Mouse (Mus musculus): ENCODE measurements around the gene Phactr1. TPM values are rescaled to one million over a fixed set of nuclear protein-coding genes. Genes with fewer than 3 reads are reported as not detected.

Gene Phactr1
- total and polyA plus RNA-seq, 3 experiments, result not detected

DNA sequence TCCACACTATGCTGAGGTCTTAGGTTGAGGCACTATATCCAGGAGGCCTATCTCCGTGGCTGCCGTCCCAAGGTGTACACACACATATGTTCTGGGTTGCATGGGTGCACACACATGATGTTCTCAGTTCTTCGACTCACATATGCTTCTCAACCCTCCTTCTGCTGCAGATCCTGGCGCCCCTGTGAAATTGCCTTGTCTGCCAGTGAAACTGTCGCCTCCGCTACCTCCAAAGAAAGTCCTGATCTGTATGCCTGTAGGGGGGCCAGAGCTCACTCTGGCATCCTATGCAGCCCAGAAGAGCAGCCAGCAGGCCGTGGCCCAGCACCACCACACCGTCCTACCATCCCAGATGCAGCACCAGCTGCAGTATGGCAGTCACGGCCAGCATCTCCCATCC lies 397.1 kb downstream of the Phactr1 start:
- Histone ChIP-seq H3K27ac (ENCODE audit: control insufficient read depth, low read depth, low read length) (no peak overlapping the region), H3K79me2 (ENCODE audit: control insufficient read depth, insufficient read depth, low read length, poor library complexity) (no peaks in the 10 kb centered on the region), H3K9ac (ENCODE audit: control insufficient read depth, low read depth, low read length, poor library complexity, severe bottlenecking) (no peak overlapping the region), H3K27me3 (ENCODE audit: control insufficient read depth in 1 of 2, insufficient read depth in 2 of 2, low read length in 2 of 2) (no peaks in the 10 kb centered on the region), H3K4me1 (ENCODE audit: control insufficient read depth in 1 of 2, insufficient read depth in 2 of 2, low read length in 2 of 2) (no peaks in the 10 kb centered on the region), H3K4me3 (ENCODE audit: control insufficient read depth in 1 of 2, insufficient read depth in 1 of 2, low read depth in 2 of 2, low read length in 2 of 2) (no peak overlapping the region), H3K9me3 (replicated peaks; ENCODE audit: insufficient read depth, low read length) (no peaks in the 10 kb centered on the region), H3K36me3 (ENCODE audit: control insufficient read depth in 1 of 2, insufficient read depth in 2 of 2, low read length in 2 of 2) (no peaks in the 10 kb centered on the region)
- no peak for DNase-seq (ENCODE audit: low read depth, low spot score)
- TF ChIP-seq MEF2A (IDR thresholded peaks at IDR 0.05; ENCODE audit: extremely low read depth, insufficient replicate concordance, low read depth, low read length, poor library complexity, severe bottlenecking) (no peak), RAD21 (IDR thresholded peaks at IDR 0.05; ENCODE audit: low read depth, low read length) (no peak), ZC3H11A (IDR thresholded peaks at IDR 0.05; ENCODE audit: low read depth, low read length) (no peak), USF2 (IDR thresholded peaks at IDR 0.05; ENCODE audit: borderline replicate concordance in 1 of 2, insufficient read depth in 1 of 2, low read depth in 1 of 2, low read length in 2 of 2) (no peak), CHD2 (IDR thresholded peaks at IDR 0.05; ENCODE audit: low read length) (no peak), HCFC1 (IDR thresholded peaks at IDR 0.05; ENCODE audit: low read depth, low read length) (no peak), E2F4 (IDR thresholded peaks at IDR 0.05; ENCODE audit: borderline replicate concordance, low read depth, low read length) (no peak), NELFE (IDR thresholded peaks at IDR 0.05; ENCODE audit: low read depth, low read length) (no peak), TBP (IDR thresholded peaks at IDR 0.05; ENCODE audit: low read depth, low read length) (no peak), UBTF (IDR thresholded peaks at IDR 0.05; ENCODE audit: borderline replicate concordance, insufficient read depth, low read depth, low read length) (no peak), GABPA (IDR thresholded peaks at IDR 0.05; ENCODE audit: low read depth, low read length) (no peak), MAZ (IDR thresholded peaks at IDR 0.05; ENCODE audit: low read depth, low read length) (no peak), ZKSCAN1 (IDR thresholded peaks at IDR 0.05; ENCODE audit: low read depth, low read length) (no peak), ZNF384 (IDR thresholded peaks at IDR 0.05; ENCODE audit: low read depth, low read length) (no peak), CHD1 (IDR thresholded peaks at IDR 0.05; ENCODE audit: low read depth, low read length) (no peak), RCOR1 (IDR thresholded peaks at IDR 0.05; ENCODE audit: low read depth, low read length) (no peak), MYB (IDR thresholded peaks at IDR 0.05; ENCODE audit: low read depth, low read length) (no peak), ELF1 (IDR thresholded peaks at IDR 0.05; ENCODE audit: low read depth, low read length) (no peak), POLR2AphosphoS2 (IDR thresholded peaks at IDR 0.05; ENCODE audit: low read length) (no peak), MYC (IDR thresholded peaks at IDR 0.05; ENCODE audit: low read depth, low read length) (no peak)

DNA sequence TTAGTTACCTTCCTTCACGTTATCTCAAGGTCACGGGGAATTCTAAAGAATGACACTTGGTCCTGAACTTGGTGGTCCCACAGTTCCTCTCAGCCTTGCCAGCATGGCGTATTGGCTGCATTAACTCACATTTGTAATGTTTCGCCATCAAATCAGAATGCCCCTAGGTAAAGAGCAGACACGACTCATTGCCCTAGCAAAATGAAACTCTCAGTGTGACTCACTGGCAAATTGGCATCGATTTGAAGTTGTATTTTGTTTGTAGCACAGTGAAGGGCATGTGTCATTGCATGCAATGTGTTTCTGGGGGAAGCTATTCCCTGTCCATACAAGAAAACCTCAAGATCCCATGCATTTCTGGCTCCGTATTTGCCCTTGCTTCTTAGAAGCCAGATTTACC lies 404.8 kb downstream of the Phactr1 start:
- H3K9ac ChIP-seq (ENCODE audit: control insufficient read depth, low read depth, low read length, poor library complexity, severe bottlenecking), result no peak overlapping the region
- no peaks in the 10 kb centered on the region for H3K79me2 ChIP-seq (ENCODE audit: control insufficient read depth, insufficient read depth, low read length, poor library complexity)
- no peak overlapping the region for H3K27ac ChIP-seq (ENCODE audit: control insufficient read depth, low read depth, low read length)
- no peak for DNase-seq (ENCODE audit: low read depth, low spot score)
- no peak overlapping the region for H3K4me3 ChIP-seq (ENCODE audit: control insufficient read depth in 1 of 2, insufficient read depth in 1 of 2, low read depth in 2 of 2, low read length in 2 of 2)
- H3K36me3 ChIP-seq (ENCODE audit: control insufficient read depth in 1 of 2, insufficient read depth in 2 of 2, low read length in 2 of 2), result no peaks in the 10 kb centered on the region
- no peaks in the 10 kb centered on the region for H3K27me3 ChIP-seq (ENCODE audit: control insufficient read depth in 1 of 2, insufficient read depth in 2 of 2, low read length in 2 of 2)
- H3K4me1 ChIP-seq (ENCODE audit: control insufficient read depth in 1 of 2, insufficient read depth in 2 of 2, low read length in 2 of 2), result no peaks in the 10 kb centered on the region
- no peaks in the 10 kb centered on the region for H3K9me3 ChIP-seq (replicated peaks; ENCODE audit: insufficient read depth, low read length)
- TF ChIP-seq POLR2A (IDR thresholded peaks at IDR 0.05; ENCODE audit: control insufficient read depth in 1 of 2, insufficient read depth in 1 of 2, low read depth in 1 of 2, low read length in 2 of 2, poor library complexity in 1 of 2) (no peak), POLR2AphosphoS5 (IDR thresholded peaks at IDR 0.05; ENCODE audit: borderline replicate concordance, low read depth, low read length) (no peak), POLR2AphosphoS2 (IDR thresholded peaks at IDR 0.05; ENCODE audit: low read length) (no peak), JUND (IDR thresholded peaks at IDR 0.05; ENCODE audit: low read depth, low read length) (no peak), MYB (IDR thresholded peaks at IDR 0.05; ENCODE audit: low read depth, low read length) (no peak), MAZ (IDR thresholded peaks at IDR 0.05; ENCODE audit: low read depth, low read length) (no peak), SIN3A (IDR thresholded peaks at IDR 0.05; ENCODE audit: low read length) (no peak), KAT2A (conservative IDR thresholded peaks at IDR 0.05; ENCODE audit: low read depth, low read length) (no peak), UBTF (IDR thresholded peaks at IDR 0.05; ENCODE audit: borderline replicate concordance, insufficient read depth, low read depth, low read length) (no peak), USF1 (IDR thresholded peaks at IDR 0.05; ENCODE audit: low read depth, low read length) (no peak), ZC3H11A (IDR thresholded peaks at IDR 0.05; ENCODE audit: low read depth, low read length) (no peak), EP300 (IDR thresholded peaks at IDR 0.05; ENCODE audit: low read depth in 1 of 2, low read length in 2 of 2) (no peak), MEF2A (IDR thresholded peaks at IDR 0.05; ENCODE audit: extremely low read depth, insufficient replicate concordance, low read depth, low read length, poor library complexity, severe bottlenecking) (no peak), NELFE (IDR thresholded peaks at IDR 0.05; ENCODE audit: low read depth, low read length) (no peak), ZMIZ1 (IDR thresholded peaks at IDR 0.05; ENCODE audit: low read depth, low read length) (no peak), CHD1 (IDR thresholded peaks at IDR 0.05; ENCODE audit: low read depth, low read length) (no peak)
